Mouse (Mus musculus): Measurements from ENCODE around the gene Ggcx. TPM values are rescaled to one million over a fixed set of nuclear protein-coding genes. Genes with fewer than 3 reads are reported as not detected.
A peak's percentile ranks its signal among the peaks of the same experiment; 100 is the strongest.
"Not testable (repeated sequence)": the region's sequence is repeated elsewhere in the genome, so short reads cannot be mapped to it uniquely, and the experiment has no call there.

Ggcx gene
- total RNA-seq, 1 experiment from 2014 or later: 50.4 TPM

- not testable (repeated sequence) for DNase-seq
These were observed 48.6 kb downstream of the Ggcx start for GRCm38 (mm10) chr6:72462550-72463257.

GRCm38 (mm10) chr6:72465361-72466157, 51.5 kb downstream of the Ggcx start:
- DNase-seq: no peak

GRCm38 (mm10) chr6:72466171-72466570, 52.1 kb downstream of the Ggcx start:
- DNase-seq: no peak

- peak; percentile 82 for DNase-seq
These were observed 59.3 kb downstream of the Ggcx start for GRCm38 (mm10) chr6:72473264-72474041.

- DNase-seq: no peak
These were observed 61.3 kb downstream of the Ggcx start for GRCm38 (mm10) chr6:72475221-72475985.

DNA sequence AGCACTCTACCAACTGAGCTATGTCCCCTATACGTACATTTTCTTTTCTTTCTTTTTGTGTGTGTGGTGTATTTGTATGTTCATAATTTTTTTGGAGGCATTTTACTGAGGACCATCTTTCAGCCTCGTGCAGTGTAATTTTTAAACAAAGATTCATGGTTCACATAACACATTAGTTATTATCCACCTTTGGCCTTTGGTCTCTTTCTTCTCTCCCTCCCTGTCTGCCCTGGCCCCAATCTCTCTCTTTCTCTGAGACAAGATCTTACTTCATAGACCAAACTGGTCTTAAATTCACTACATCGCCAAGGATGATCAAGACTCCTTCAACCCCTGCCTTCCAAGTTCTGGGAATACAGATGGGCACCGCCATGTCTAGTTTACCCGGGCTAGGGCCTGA, 62.7 kb downstream of the Ggcx start:
- DNase-seq: no peak

GRCm38 (mm10) chr6:72477621-72478020, 63.5 kb downstream of the Ggcx start:
- peak; percentile 71 for DNase-seq

GRCm38 (mm10) chr6:72478691-72479090, 64.6 kb downstream of the Ggcx start:
- DNase-seq: not testable (repeated sequence)

GRCm38 (mm10) chr6:72479645-72480421, 65.7 kb downstream of the Ggcx start:
- DNase-seq: no peak

DNA sequence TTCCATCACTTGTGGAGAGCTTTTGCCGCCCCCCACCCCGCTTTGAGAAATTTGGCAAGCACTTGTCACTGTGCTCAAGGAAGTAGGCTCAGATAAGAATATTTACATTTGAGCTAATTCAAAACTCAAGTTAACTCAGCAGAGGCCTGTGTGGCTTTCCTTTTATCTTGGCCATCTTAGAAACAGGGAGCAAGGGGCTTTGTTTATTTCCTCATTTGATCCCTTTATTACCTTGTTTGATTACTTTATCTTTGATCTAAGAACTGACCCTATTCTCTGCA, 66.3 kb downstream of the Ggcx start:
- no peak for DNase-seq

Other genes with a start within 250 kb of the Ggcx start
- 5.7 and 5.9 TPM in 2 replicates for gene Atoh8, start 178.7 kb upstream of the Ggcx start, total RNA-seq (2021)
- gene Sftpb, start 109.7 kb upstream of the Ggcx start, total RNA-seq (2021): 0.70 TPM in 1 of 2 replicates, not detected in the other
- gene Usp39, start 69.1 kb upstream of the Ggcx start, total RNA-seq (2021): 29.1 and 32.7 TPM in 2 replicates
- 25.8 and 33.1 TPM in 2 replicates for gene 0610030E20Rik, start 67.0 kb upstream of the Ggcx start, total RNA-seq (2021)
- gene Tmem150a, start 58.9 kb upstream of the Ggcx start, total RNA-seq (2021): 20.2 and 36.5 TPM in 2 replicates
- gene Rnf181, start 47.4 kb upstream of the Ggcx start, total RNA-seq (2021): 204 and 217 TPM in 2 replicates
- 33.9 and 40.5 TPM in 2 replicates for gene Vamp5, start 33.8 kb upstream of the Ggcx start, total RNA-seq (2021)
- 104 and 113 TPM in 2 replicates for gene Vamp8, start 23.6 kb upstream of the Ggcx start, total RNA-seq (2021)
- 257 TPM in 2 replicates for gene Mat2a, start 25.2 kb downstream of the Ggcx start, total RNA-seq (2021)
- 0.49 and 0.52 TPM in 2 replicates for gene Sh2d6, start 107.4 kb downstream of the Ggcx start, total RNA-seq (2021)
- 28.8 and 38.2 TPM in 2 replicates for gene Capg, start 130.1 kb downstream of the Ggcx start, total RNA-seq (2021)
- gene Elmod3, start 184.1 kb downstream of the Ggcx start, total RNA-seq (2021): 16.2 and 21.7 TPM in 2 replicates
- gene Retsat, start 184.2 kb downstream of the Ggcx start, total RNA-seq (2021): 362 and 390 TPM in 2 replicates
- gene Tgoln1, start 202.7 kb downstream of the Ggcx start, total RNA-seq (2021): 135 and 142 TPM in 2 replicates

Measured in adrenal gland, postnatal 14 days (tissue).